Mouse (Mus musculus): ENCODE results near the gene Sulf2. TPM values are rescaled to one million over a fixed set of nuclear protein-coding genes. Genes with fewer than 3 reads are reported as not detected.

Gene Sulf2
- polyA plus RNA-seq, 1 experiment from 2014 or later, result 118 TPM

DNA sequence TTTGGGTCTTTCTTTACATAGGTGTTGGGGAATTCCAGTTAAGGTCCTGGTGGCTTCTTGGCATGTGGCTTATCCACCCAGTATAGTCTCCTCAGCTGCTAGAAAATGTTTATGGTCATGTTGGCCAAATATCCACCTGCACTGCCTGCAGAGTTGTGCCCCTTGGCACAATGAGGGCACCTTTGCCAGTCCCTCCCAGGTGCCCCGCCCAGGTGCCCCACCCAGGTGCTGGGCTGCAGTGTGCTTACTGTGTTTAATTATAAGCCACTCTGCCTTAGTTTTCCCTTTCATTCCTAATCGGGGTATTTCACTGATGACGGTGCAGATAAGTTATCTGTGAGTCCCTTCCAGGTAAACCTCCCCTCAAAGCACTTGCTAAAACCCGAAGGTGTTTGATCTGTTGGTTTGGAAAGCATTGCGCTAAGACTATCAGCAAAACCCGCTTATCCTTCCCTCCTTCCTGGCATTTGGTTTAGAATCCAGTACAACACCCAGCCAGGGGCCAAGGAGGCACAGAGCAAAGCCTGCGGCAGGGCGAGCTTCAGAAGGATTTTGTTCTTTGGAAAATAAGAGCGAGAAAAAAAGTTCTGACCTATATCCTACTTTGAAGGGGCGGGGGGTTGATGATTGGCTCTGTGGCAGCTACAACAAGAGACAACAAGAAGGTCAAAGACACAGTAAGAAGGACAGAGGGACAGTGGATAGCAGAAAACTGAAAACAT is 7.4 kb downstream of the Sulf2 start:
- H3K4me2 ChIP-seq, result no peak overlapping the region
- ATAC-seq (ENCODE audit: low FRiP score), result no peak
- H3K36me3 ChIP-seq, result no peaks in the 10 kb centered on the region
- H3K4me1 ChIP-seq, result peaks cover 80% of the 10 kb centered on the region
- no peaks in the 10 kb centered on the region for H3K9me3 ChIP-seq (replicated peaks)
- H3K4me3 ChIP-seq (replicated peaks), result no peak overlapping the region
- H3K27ac ChIP-seq (replicated peaks), result no peak overlapping the region
- WGBS, result 90% methylated on average over 10 of the region's 10 CpGs
- peaks cover 14% of the 10 kb centered on the region; the same call in 1 of the 2 replicates for H3K27me3 ChIP-seq (replicated peaks)
- no peak overlapping the region for H3K9ac ChIP-seq (replicated peaks)

DNA sequence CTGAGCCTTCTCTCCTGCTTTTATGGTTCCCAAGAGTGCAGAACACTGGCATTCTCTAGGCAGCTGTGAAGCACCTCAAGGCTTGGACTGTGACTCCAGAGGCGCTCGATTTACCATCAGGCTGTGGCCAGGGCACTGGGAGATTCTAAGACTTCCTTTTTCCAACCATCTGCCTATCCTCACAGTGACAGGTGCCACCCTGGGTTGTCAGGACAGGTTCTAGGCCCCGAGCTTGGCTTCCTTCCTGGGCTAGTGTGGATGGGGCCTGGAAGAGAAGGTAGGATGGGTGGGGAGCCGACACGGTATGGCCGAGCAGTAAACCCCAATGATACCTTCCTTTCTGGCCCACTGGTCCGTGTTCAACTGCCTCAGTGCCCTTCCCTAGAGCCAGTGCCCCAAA is 9.0 kb downstream of the Sulf2 start:
- no peak overlapping the region for H3K4me3 ChIP-seq (replicated peaks)
- ATAC-seq (ENCODE audit: low FRiP score), result no peak
- 78% methylated on average over 7 of the region's 7 CpGs for WGBS
- H3K9ac ChIP-seq (replicated peaks), result no peak overlapping the region
- no peaks in the 10 kb centered on the region for H3K36me3 ChIP-seq
- no peaks in the 10 kb centered on the region for H3K9me3 ChIP-seq (replicated peaks)
- peaks cover 14% of the 10 kb centered on the region; the same call in 1 of the 2 replicates for H3K27me3 ChIP-seq (replicated peaks)
- H3K4me1 ChIP-seq, result peaks cover 79% of the 10 kb centered on the region
- no peak overlapping the region for H3K4me2 ChIP-seq
- no peak overlapping the region for H3K27ac ChIP-seq (replicated peaks)

DNA sequence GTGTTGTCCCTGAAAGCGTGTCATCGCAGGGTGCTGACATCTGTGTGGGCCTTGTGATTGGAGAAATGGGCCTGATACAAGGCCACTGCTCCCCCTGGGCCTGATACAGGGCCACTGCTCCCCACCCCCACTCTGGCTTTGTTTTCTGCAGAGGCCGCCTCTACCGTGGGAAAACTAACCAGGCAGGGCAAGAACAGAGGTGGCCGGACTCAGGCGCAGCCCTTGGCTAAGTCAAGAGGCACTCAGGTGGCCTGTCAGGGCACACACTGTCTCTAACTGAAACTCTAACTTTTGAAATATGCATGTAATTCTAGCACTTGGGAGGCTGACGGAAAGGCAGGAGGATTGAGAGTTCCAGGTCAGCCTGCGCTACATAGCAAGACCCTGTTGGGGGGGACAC is 10.4 kb downstream of the Sulf2 start:
- 77% methylated on average over 8 of the region's 8 CpGs for WGBS
- no peak overlapping the region for H3K4me2 ChIP-seq
- peaks cover 74% of the 10 kb centered on the region for H3K4me1 ChIP-seq
- H3K27me3 ChIP-seq (replicated peaks), result peaks cover 4% of the 10 kb centered on the region; the same call in 1 of the 2 replicates
- no peak overlapping the region for H3K4me3 ChIP-seq (replicated peaks)
- no peak overlapping the region for H3K9ac ChIP-seq (replicated peaks)
- no peaks in the 10 kb centered on the region for H3K9me3 ChIP-seq (replicated peaks)
- no peak overlapping the region for H3K27ac ChIP-seq (replicated peaks)
- H3K36me3 ChIP-seq, result no peaks in the 10 kb centered on the region
- ATAC-seq (ENCODE audit: low FRiP score), result no peak

DNA sequence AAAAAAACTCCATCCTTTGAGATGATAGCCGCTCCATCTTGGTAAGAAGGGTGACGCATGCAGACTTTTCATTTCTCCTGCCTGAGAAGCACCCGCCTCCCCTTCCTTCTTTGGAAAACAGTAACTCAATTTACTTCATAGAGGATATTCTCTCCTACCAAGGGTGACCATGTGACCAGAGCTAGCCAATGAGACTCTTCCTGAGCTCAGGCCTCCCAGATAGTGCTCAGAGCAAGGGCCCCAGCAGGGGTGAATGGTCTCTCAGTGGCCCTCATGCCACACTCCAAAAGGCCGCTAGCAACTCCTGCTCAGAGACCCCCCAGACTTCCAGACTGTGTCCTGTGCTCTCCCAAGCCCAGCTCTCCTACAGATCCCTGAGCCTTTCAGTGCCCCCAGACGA is 11.6 kb downstream of the Sulf2 start:
- Histone ChIP-seq H3K27ac (replicated peaks) (peak overlapping the region; percentile 1; the same call in 1 of the 2 replicates), H3K36me3 (no peaks in the 10 kb centered on the region), H3K4me2 (no peak overlapping the region), H3K9me3 (replicated peaks) (no peaks in the 10 kb centered on the region), H3K27me3 (replicated peaks) (0 out of 2 replicates have a peak, but pooled peaks cover 3% of the 10 kb centered on the region), H3K4me1 (peaks cover 62% of the 10 kb centered on the region), H3K9ac (replicated peaks) (no peak overlapping the region), H3K4me3 (replicated peaks) (no peak overlapping the region)
- no peak for ATAC-seq (ENCODE audit: low FRiP score)
- 82% methylated on average over 5 of the region's 5 CpGs for WGBS

GRCm38 (mm10) chr2:166142561-166143112 is 12.8 kb downstream of the Sulf2 start:
- H3K27ac ChIP-seq (replicated peaks), result peak overlapping the region; percentile 83
- WGBS, result 16% methylated on average over 19 of the region's 19 CpGs
- 0 out of 2 replicates have a peak overlapping the region, but pooled peaks have one; percentile 14 for H3K9ac ChIP-seq (replicated peaks)
- peak overlapping the region; percentile 39 for H3K4me2 ChIP-seq
- H3K27me3 ChIP-seq (replicated peaks), result no peaks in the 10 kb centered on the region
- H3K36me3 ChIP-seq, result no peaks in the 10 kb centered on the region
- peaks cover 53% of the 10 kb centered on the region for H3K4me1 ChIP-seq
- H3K4me3 ChIP-seq (replicated peaks), result no peak overlapping the region
- no peaks in the 10 kb centered on the region for H3K9me3 ChIP-seq (replicated peaks)
- ATAC-seq (ENCODE audit: low FRiP score), result peak; percentile 83

GRCm38 (mm10) chr2:166141910-166142309 is 13.6 kb downstream of the Sulf2 start:
- Histone ChIP-seq H3K4me1 (peaks cover 55% of the 10 kb centered on the region), H3K9me3 (replicated peaks) (no peaks in the 10 kb centered on the region)
- 57% methylated on average over 1 of the region's 1 CpGs for WGBS

GRCm38 (mm10) chr2:166141039-166141438 is 14.4 kb downstream of the Sulf2 start:
- no peak overlapping the region for H3K27ac ChIP-seq (replicated peaks)
- no peak overlapping the region for H3K4me3 ChIP-seq (replicated peaks)
- no peaks in the 10 kb centered on the region for H3K9me3 ChIP-seq (replicated peaks)
- peaks cover 56% of the 10 kb centered on the region for H3K4me1 ChIP-seq
- no peak for ATAC-seq (ENCODE audit: low FRiP score)
- no peak overlapping the region for H3K4me2 ChIP-seq
- H3K36me3 ChIP-seq, result no peaks in the 10 kb centered on the region
- WGBS, result 92% methylated on average over 6 of the region's 6 CpGs
- H3K9ac ChIP-seq (replicated peaks), result no peak overlapping the region
- no peaks in the 10 kb centered on the region for H3K27me3 ChIP-seq (replicated peaks)

More at GRCm38 (mm10) chr2:166141910-166142309, 13.6 kb downstream of the Sulf2 start:
- H3K27ac ChIP-seq (replicated peaks), result peak overlapping the region; percentile 83
- ATAC-seq (ENCODE audit: low FRiP score), result no peak
- no peak overlapping the region for H3K9ac ChIP-seq (replicated peaks)
- no peaks in the 10 kb centered on the region for H3K36me3 ChIP-seq
- H3K4me2 ChIP-seq, result no peak overlapping the region
- no peak overlapping the region for H3K4me3 ChIP-seq (replicated peaks)
- H3K27me3 ChIP-seq (replicated peaks), result no peaks in the 10 kb centered on the region

- Histone ChIP-seq H3K36me3 (no peaks in the 10 kb centered on the region), H3K27ac (replicated peaks) (no peak overlapping the region), H3K4me1 (peaks cover 58% of the 10 kb centered on the region), H3K9ac (replicated peaks) (no peak overlapping the region), H3K9me3 (replicated peaks) (no peaks in the 10 kb centered on the region), H3K4me2 (no peak overlapping the region), H3K27me3 (replicated peaks) (no peaks in the 10 kb centered on the region), H3K4me3 (replicated peaks) (no peak overlapping the region)
- 60% methylated on average over 9 of the region's 9 CpGs for WGBS
- ATAC-seq (ENCODE audit: low FRiP score), result no peak
Measured at GRCm38 (mm10) chr2:166140427-166140826, 15.0 kb downstream of the Sulf2 start.

DNA sequence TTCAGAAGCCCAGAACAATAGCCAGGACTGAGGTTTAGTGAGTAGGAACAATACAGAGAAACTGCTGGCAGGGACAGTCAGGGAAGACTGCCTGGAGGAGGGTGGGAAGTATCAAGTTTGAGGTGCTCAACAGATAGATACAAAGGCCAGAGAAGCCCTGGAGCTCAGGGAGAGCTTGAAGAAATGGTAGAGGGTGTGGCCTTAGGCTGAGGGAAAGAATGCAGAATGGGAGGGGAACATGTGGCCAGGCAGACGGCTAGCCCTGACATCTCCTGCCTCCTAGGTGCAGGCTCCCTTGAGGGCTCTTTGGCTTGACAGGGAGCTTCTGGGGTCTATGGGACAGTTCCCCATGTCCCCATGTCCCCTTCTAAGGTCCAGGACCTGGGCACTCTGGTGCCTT is 17.2 kb downstream of the Sulf2 start:
- ATAC-seq (ENCODE audit: low FRiP score), result no peak
- Histone ChIP-seq H3K27ac (replicated peaks) (no peak overlapping the region), H3K27me3 (replicated peaks) (no peaks in the 10 kb centered on the region), H3K4me3 (replicated peaks) (no peak overlapping the region), H3K9ac (replicated peaks) (no peak overlapping the region), H3K4me1 (peaks cover 47% of the 10 kb centered on the region), H3K4me2 (no peak overlapping the region), H3K9me3 (replicated peaks) (no peaks in the 10 kb centered on the region), H3K36me3 (no peaks in the 10 kb centered on the region)
- WGBS, result 57% methylated on average over 1 of the region's 1 CpGs

DNA sequence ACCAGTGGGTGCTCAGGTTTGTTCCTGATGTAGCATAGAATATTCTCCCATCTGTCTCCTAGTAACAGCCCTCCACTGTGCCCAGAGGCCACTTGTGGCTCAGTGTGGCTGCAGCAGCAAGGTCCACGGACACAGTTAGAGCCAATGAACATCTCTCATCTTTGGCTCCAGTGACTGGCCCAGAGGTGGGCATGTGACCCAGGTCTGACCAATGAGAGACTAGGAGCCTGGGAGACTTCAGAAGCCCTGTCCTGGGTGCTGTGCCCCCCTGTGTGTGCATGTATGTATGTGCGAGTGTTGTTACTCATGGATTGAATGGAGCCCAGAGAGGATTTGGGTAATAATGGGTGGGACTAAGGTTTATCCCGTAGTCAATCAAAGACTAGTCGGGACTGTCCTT is 18.0 kb downstream of the Sulf2 start:
- Histone ChIP-seq H3K9me3 (replicated peaks) (no peaks in the 10 kb centered on the region), H3K27ac (replicated peaks) (no peak overlapping the region), H3K9ac (replicated peaks) (no peak overlapping the region), H3K4me1 (peaks cover 38% of the 10 kb centered on the region), H3K36me3 (peaks cover under 1% of the 10 kb centered on the region; the same call in 1 of the 2 replicates), H3K27me3 (replicated peaks) (no peaks in the 10 kb centered on the region), H3K4me3 (replicated peaks) (no peak overlapping the region), H3K4me2 (no peak overlapping the region)
- WGBS, result 89% methylated on average over 4 of the region's 4 CpGs
- no peak for ATAC-seq (ENCODE audit: low FRiP score)

GRCm38 (mm10) chr2:166135711-166136485 is 19.6 kb downstream of the Sulf2 start:
- Histone ChIP-seq H3K27me3 (replicated peaks) (no peaks in the 10 kb centered on the region), H3K27ac (replicated peaks) (0 out of 2 replicates have a peak overlapping the region, but pooled peaks have one; percentile 28), H3K4me1 (peaks cover 25% of the 10 kb centered on the region), H3K9me3 (replicated peaks) (no peaks in the 10 kb centered on the region), H3K4me3 (replicated peaks) (no peak overlapping the region), H3K9ac (replicated peaks) (no peak overlapping the region), H3K36me3 (peaks cover 8% of the 10 kb centered on the region), H3K4me2 (no peak overlapping the region; the same call in 1 of the 2 replicates)
- 39% methylated on average over 16 of the region's 16 CpGs for WGBS
- ATAC-seq (ENCODE audit: low FRiP score), result no peak

All from neural tube, embryonic 15.5 days (tissue).